Mouse (Mus musculus) stomach, postnatal 0 days (tissue): ENCODE measurements around the gene Blcap. TPM values are rescaled to one million over a fixed set of nuclear protein-coding genes. Genes with fewer than 3 reads are reported as not detected.
"Not testable (repeated sequence)": the region's sequence is repeated elsewhere in the genome, so short reads cannot be mapped to it uniquely, and the experiment has no call there.

Source experiments
- ATAC-seq: fragments of 200-750 bp; cut with Nextera tagmentation; 2 replicates; pipeline ENCODE4 v1.8.0; 2017; ENCODE audit not compliant: low FRiP score, low TSS enrichment
- DNase-seq: peaks from one replicate; pipeline ENCODE4 v3.0.0-alpha.2; 2016; ENCODE audit warnings: low spot score
- H3K27ac ChIP-seq: fragments of 300-500 bp; sonication (generic); replicated peaks from 2 replicates; pipeline ENCODE4 v1.5.1; 2014; ENCODE audit warnings: mild to moderate bottlenecking, control low read depth
- H3K27me3 ChIP-seq: fragments of 300-500 bp; sonication (generic); 2 replicates; pipeline ENCODE4 v1.6.1; 2014; ENCODE audit warnings: low read length; ENCODE audit not compliant: control insufficient read depth, insufficient read depth
- H3K36me3 ChIP-seq: fragments of 300-500 bp; sonication (generic); 2 replicates; pipeline ENCODE4 v1.6.1; 2014; ENCODE audit warnings: low read length, mixed read lengths; ENCODE audit not compliant: control insufficient read depth, insufficient read depth
- H3K4me1 ChIP-seq: fragments of 300-500 bp; sonication (generic); replicated peaks from 2 replicates; pipeline ENCODE4 v1.6.1; 2014; ENCODE audit warnings: antibody characterized with exemption; ENCODE audit not compliant: control insufficient read depth, insufficient read depth
- H3K4me2 ChIP-seq: fragments of 300-500 bp; sonication (generic); replicated peaks from 2 replicates; pipeline ENCODE4 v1.6.1; 2014; ENCODE audit warnings: low read depth, mild to moderate bottlenecking, control low read depth, moderate library complexity
- H3K4me3 ChIP-seq: fragments of 300-500 bp; sonication (generic); 2 replicates; pipeline ENCODE4 v1.5.1; 2014; ENCODE audit warnings: low read depth, low read length, control low read depth
- H3K9ac ChIP-seq: fragments of 300-500 bp; sonication (generic); 2 replicates; pipeline ENCODE4 v1.6.1; 2014; ENCODE audit warnings: mild to moderate bottlenecking, low read length, control low read depth, mixed read lengths
- H3K9me3 ChIP-seq: fragments of 300-500 bp; sonication (generic); 2 replicates; pipeline ENCODE4 v1.6.1; 2016; ENCODE audit warnings: low read length; ENCODE audit not compliant: control insufficient read depth
- CTCF ChIP-seq: IDR thresholded peaks from 2 replicates; pipeline ENCODE4 v1.5.1; 2016; ENCODE audit warnings: antibody characterized with exemption, low read depth, mild to moderate bottlenecking, moderate library complexity
- EP300 ChIP-seq: optimal IDR thresholded peaks from 2 replicates; pipeline ENCODE3; 2016; ENCODE audit warnings: antibody characterized with exemption
- WGBS: fragments of 180-500 bp; shearing (Covaris S2); extraction: QIAGEN DNeasy Blood & Tissue Kit; methylation state at CpG from one replicate; pipeline ENCODE4 v1.1.7; 2014; 5-methylcytosine and 5-hydroxymethylcytosine counted together
- polyA plus RNA-seq: library from polyadenylated mRNA; unstranded; fragments of >200 nt; fragmentation: Nextera tagmentation; extraction: Ambion mirVana; gene quantifications from 2 replicates; pipeline ENCODE4 v1.2.1, GENCODE M21; 2015

The Blcap gene
- polyA plus RNA-seq, 1 experiment from 2014 or later, result 30.0 TPM

- ATAC-seq, result peak; percentile 30; the same call in 1 of the 2 replicates
- H3K27ac ChIP-seq, result no peak overlapping the region
Measured at GRCm38 (mm10) chr2:157601435-157601839, 30.4 kb upstream of the Blcap start.

GRCm38 (mm10) chr2:157596876-157597566, 25.9 kb upstream of the Blcap start:
- Histone ChIP-seq H3K4me3 (no peak overlapping the region), H3K4me2 (no peak overlapping the region), H3K9ac (no peak overlapping the region), H3K36me3 (no peaks in the 10 kb centered on the region), H3K9me3 (no peaks in the 10 kb centered on the region), H3K27me3 (no peaks in the 10 kb centered on the region), H3K4me1 (no peaks in the 10 kb centered on the region), H3K27ac (no peak overlapping the region)
- DNase-seq, result no peak
- TF ChIP-seq CTCF, result no peak
- no peak for TF ChIP-seq EP300
- no peak for ATAC-seq
- WGBS, result 63% methylated on average over 22 of the region's 22 CpGs

More at GRCm38 (mm10) chr2:157601435-157601839, 30.4 kb upstream of the Blcap start:
- 33% methylated on average over 6 of the region's 6 CpGs for WGBS
- TF ChIP-seq EP300, result no peak
- TF ChIP-seq CTCF, result no peak
- Histone ChIP-seq H3K4me2 (no peak overlapping the region), H3K27me3 (no peaks in the 10 kb centered on the region), H3K4me3 (no peak overlapping the region), H3K9me3 (no peaks in the 10 kb centered on the region), H3K36me3 (no peaks in the 10 kb centered on the region), H3K9ac (no peak overlapping the region), H3K4me1 (no peaks in the 10 kb centered on the region)
- DNase-seq, result no peak

- H3K9ac ChIP-seq, H3K27ac ChIP-seq, H3K4me1 ChIP-seq, H3K36me3 ChIP-seq, H3K4me2 ChIP-seq, ATAC-seq, H3K4me3 ChIP-seq, H3K9me3 ChIP-seq, DNase-seq, H3K27me3 ChIP-seq: not testable (repeated sequence)
- WGBS, result 24% methylated on average over 7 of the region's 7 CpGs
Measured at GRCm38 (mm10) chr2:157585351-157585750, 14.3 kb upstream of the Blcap start.

GRCm38 (mm10) chr2:157572786-157573185, 1.7 kb upstream of the Blcap start:
- no peaks in the 10 kb centered on the region for H3K36me3 ChIP-seq
- no peaks in the 10 kb centered on the region for H3K27me3 ChIP-seq
- no peaks in the 10 kb centered on the region for H3K4me1 ChIP-seq
- no peak for DNase-seq
- H3K4me2 ChIP-seq, result no peak overlapping the region
- no peak for ATAC-seq
- H3K9me3 ChIP-seq, result no peaks in the 10 kb centered on the region
- no peak overlapping the region for H3K4me3 ChIP-seq
- H3K27ac ChIP-seq, result no peak overlapping the region
- H3K9ac ChIP-seq, result no peak overlapping the region
- 41% methylated on average over 2 of the region's 2 CpGs for WGBS
- no peak for TF ChIP-seq EP300
- TF ChIP-seq CTCF, result no peak

GRCm38 (mm10) chr2:157569796-157570485, 1.1 kb downstream of the Blcap start:
- Histone ChIP-seq H3K36me3 (no peaks in the 10 kb centered on the region), H3K9ac (no peak overlapping the region), H3K27ac (no peak overlapping the region), H3K4me1 (no peaks in the 10 kb centered on the region), H3K4me2 (no peak overlapping the region), H3K4me3 (no peak overlapping the region), H3K27me3 (no peaks in the 10 kb centered on the region), H3K9me3 (no peaks in the 10 kb centered on the region)
- no peak for TF ChIP-seq CTCF
- TF ChIP-seq EP300, result no peak
- ATAC-seq, result no peak
- WGBS, result 62% methylated on average over 9 of the region's 9 CpGs
- no peak for DNase-seq

- DNase-seq (no peak), ATAC-seq (no peak)
- no peak for TF ChIP-seq CTCF
- Histone ChIP-seq H3K4me2 (no peak overlapping the region), H3K4me1 (no peaks in the 10 kb centered on the region; the same call in none of the 2 replicates), H3K27ac (no peak overlapping the region), H3K9ac (no peak overlapping the region), H3K36me3 (no peaks in the 10 kb centered on the region), H3K9me3 (no peaks in the 10 kb centered on the region), H3K4me3 (no peak overlapping the region), H3K27me3 (no peaks in the 10 kb centered on the region)
- whole genome bisulfite sequencing, result 38% methylated on average over 2 of the region's 2 CpGs
Measured at GRCm38 (mm10) chr2:157568881-157569280, 2.2 kb downstream of the Blcap start.
